Mouse (Mus musculus) midbrain, embryonic 11.5 days (tissue): ENCODE results near the gene C87499. TPM values are rescaled to one million over a fixed set of nuclear protein-coding genes. Genes with fewer than 3 reads are reported as not detected.

Source experiments
- ATAC-seq: fragments of 200-750 bp; cut with Nextera tagmentation; 2 replicates; pipeline ENCODE4 v1.8.0; 2017; ENCODE audit warnings: moderate TSS enrichment, moderate library complexity; ENCODE audit not compliant: low FRiP score
- DNase-seq: peaks from one replicate; pipeline ENCODE4 v3.0.0; 2015; ENCODE audit warnings: low spot score; ENCODE audit errors: missing footprints
- H3K27ac ChIP-seq: fragments of 300-500 bp; sonication (generic); 2 replicates; pipeline ENCODE4 v1.5.1; 2014; ENCODE audit warnings: low read depth, low read length
- H3K27me3 ChIP-seq: fragments of 300-500 bp; sonication (generic); 2 replicates; pipeline ENCODE4 v1.6.1; 2014; ENCODE audit warnings: mild to moderate bottlenecking, low read length, moderate library complexity, mixed read lengths; ENCODE audit not compliant: control insufficient read depth, insufficient read depth
- H3K36me3 ChIP-seq: fragments of 300-500 bp; sonication (generic); 2 replicates; pipeline ENCODE4 v1.6.1; 2014; ENCODE audit warnings: mild to moderate bottlenecking, low read length, moderate library complexity, mixed read lengths; ENCODE audit not compliant: control insufficient read depth, insufficient read depth
- H3K4me1 ChIP-seq: fragments of 300-500 bp; sonication (generic); 2 replicates; pipeline ENCODE4 v1.6.1; 2014; ENCODE audit warnings: low read length; ENCODE audit not compliant: control insufficient read depth, insufficient read depth
- H3K4me2 ChIP-seq: fragments of 300-500 bp; sonication (generic); 2 replicates; pipeline ENCODE4 v1.6.1; 2014; ENCODE audit warnings: mild to moderate bottlenecking, moderate library complexity
- H3K4me3 ChIP-seq: fragments of 300-500 bp; sonication (generic); 2 replicates; pipeline ENCODE4 v1.5.1; 2014; ENCODE audit warnings: low read depth, low read length
- H3K9ac ChIP-seq: fragments of 300-500 bp; sonication (generic); 2 replicates; pipeline ENCODE4 v1.6.1; 2014; ENCODE audit warnings: low read length
- H3K9me3 ChIP-seq: fragments of 300-500 bp; sonication (generic); 2 replicates; pipeline ENCODE4 v1.6.1; 2016; ENCODE audit warnings: low read length; ENCODE audit not compliant: control insufficient read depth
- WGBS: fragments of 180-500 bp; shearing (Covaris S2); extraction: QIAGEN DNeasy Blood & Tissue Kit; methylation state at CpG from one replicate; pipeline ENCODE4 v1.1.7; 2014; 5-methylcytosine and 5-hydroxymethylcytosine counted together
- polyA plus RNA-seq: library from polyadenylated mRNA; unstranded; fragments of >200 nt; fragmentation: Nextera tagmentation; extraction: Ambion mirVana; gene quantifications from 2 replicates; pipeline ENCODE4 v1.2.1, GENCODE M21; 2014

The C87499 gene
- polyA plus RNA-seq, result not detected in 2 replicates

GRCm38 (mm10) chr4:88634311-88634710 is at the start of gene C87499:
Gene C87499, minus strand, starts transcription at chr4:88634411.
- H3K9ac ChIP-seq, result no peak within 1 kb of the TSS
- 94% methylated on average over 4 of the region's 4 CpGs for WGBS
- DNase-seq (no peak), ATAC-seq (no peak)
- no peaks in the 10 kb centered on the region for H3K27me3 ChIP-seq
- no peaks in the 10 kb centered on the region for H3K36me3 ChIP-seq
- no peak within 1 kb of the TSS for H3K27ac ChIP-seq
- H3K4me2 ChIP-seq, result no peak within 1 kb of the TSS
- H3K4me3 ChIP-seq, result no peak within 1 kb of the TSS
- H3K4me1 ChIP-seq, result no peaks in the 10 kb centered on the region
- H3K9me3 ChIP-seq, result no peaks in the 10 kb centered on the region

- no peak within 1 kb of the TSS for H3K4me3 ChIP-seq
- 96% methylated on average over 1 of the region's 1 CpGs for WGBS
- DNase-seq, result no peak
- H3K9ac ChIP-seq, result no peak within 1 kb of the TSS
- no peak within 1 kb of the TSS for H3K27ac ChIP-seq
- no peaks in the 10 kb centered on the region for H3K4me1 ChIP-seq
- ATAC-seq, result no peak
- no peaks in the 10 kb centered on the region for H3K9me3 ChIP-seq
- H3K4me2 ChIP-seq, result no peak within 1 kb of the TSS
- H3K27me3 ChIP-seq, result no peaks in the 10 kb centered on the region
- H3K36me3 ChIP-seq, result no peaks in the 10 kb centered on the region
Measured at GRCm38 (mm10) chr4:88683812-88684211, 49.6 kb upstream of the C87499 start, which contains the start of gene Ifna2. Gene Ifna2, minus strand, starts transcription at chr4:88683912.

- 86% methylated on average over 3 of the region's 3 CpGs for WGBS
- H3K4me1 ChIP-seq, result no peaks in the 10 kb centered on the region
Measured at GRCm38 (mm10) chr4:88681353-88681752, 47.1 kb upstream of the C87499 start.

GRCm38 (mm10) chr4:88680362-88680761 is 46.2 kb upstream of the C87499 start:
- H3K9me3 ChIP-seq, result no peaks in the 10 kb centered on the region
- H3K36me3 ChIP-seq, result no peaks in the 10 kb centered on the region
- ATAC-seq, result no peak
- WGBS, result 53% methylated on average over 8 of the region's 8 CpGs
- no peak overlapping the region for H3K27ac ChIP-seq
- no peaks in the 10 kb centered on the region for H3K4me1 ChIP-seq
- no peaks in the 10 kb centered on the region for H3K27me3 ChIP-seq
- H3K4me2 ChIP-seq, result no peak overlapping the region
- DNase-seq, result peak; percentile 91
- H3K4me3 ChIP-seq, result no peak overlapping the region
- no peak overlapping the region for H3K9ac ChIP-seq

More at GRCm38 (mm10) chr4:88681353-88681752, 47.1 kb upstream of the C87499 start:
- no peak overlapping the region for H3K27ac ChIP-seq
- no peak overlapping the region for H3K4me3 ChIP-seq
- H3K36me3 ChIP-seq, result no peaks in the 10 kb centered on the region
- H3K4me2 ChIP-seq, result no peak overlapping the region
- no peaks in the 10 kb centered on the region for H3K27me3 ChIP-seq
- DNase-seq, result no peak
- ATAC-seq, result no peak
- no peaks in the 10 kb centered on the region for H3K9me3 ChIP-seq
- H3K9ac ChIP-seq, result no peak overlapping the region

GRCm38 (mm10) chr4:88676824-88677223 is 42.6 kb upstream of the C87499 start, which contains the start of gene Ifna16:
Gene Ifna16, minus strand, starts transcription at chr4:88676924.
- no peak for ATAC-seq
- Histone ChIP-seq H3K27ac (no peak within 1 kb of the TSS), H3K36me3 (no peaks in the 10 kb centered on the region), H3K9me3 (no peaks in the 10 kb centered on the region), H3K9ac (no peak within 1 kb of the TSS), H3K4me1 (no peaks in the 10 kb centered on the region), H3K4me3 (no peak within 1 kb of the TSS), H3K27me3 (no peaks in the 10 kb centered on the region), H3K4me2 (no peak within 1 kb of the TSS)
- DNase-seq, result no peak
- 100% methylated on average over 1 of the region's 1 CpGs for WGBS

- no peak for DNase-seq
- Histone ChIP-seq H3K27ac (no peak overlapping the region), H3K4me3 (no peak overlapping the region), H3K4me1 (no peaks in the 10 kb centered on the region), H3K27me3 (no peaks in the 10 kb centered on the region), H3K36me3 (no peaks in the 10 kb centered on the region), H3K4me2 (no peak overlapping the region), H3K9ac (no peak overlapping the region), H3K9me3 (no peaks in the 10 kb centered on the region)
- no peak for ATAC-seq
- 59% methylated on average over 1 of the region's 1 CpGs for WGBS
Measured at GRCm38 (mm10) chr4:88655461-88655860, 21.2 kb upstream of the C87499 start.

- Histone ChIP-seq H3K9me3 (no peaks in the 10 kb centered on the region), H3K4me2 (no peak overlapping the region), H3K9ac (no peak overlapping the region), H3K4me3 (no peak overlapping the region), H3K27ac (no peak overlapping the region), H3K27me3 (no peaks in the 10 kb centered on the region), H3K36me3 (no peaks in the 10 kb centered on the region), H3K4me1 (no peaks in the 10 kb centered on the region)
- 75% methylated on average over 3 of the region's 3 CpGs for WGBS
- no peak for ATAC-seq
- DNase-seq, result no peak
Measured at GRCm38 (mm10) chr4:88653644-88654043, 19.4 kb upstream of the C87499 start.

- Histone ChIP-seq H3K27ac (no peak within 1 kb of the TSS), H3K4me1 (no peaks in the 10 kb centered on the region), H3K9ac (no peak within 1 kb of the TSS), H3K27me3 (no peaks in the 10 kb centered on the region), H3K36me3 (no peaks in the 10 kb centered on the region), H3K4me3 (no peak within 1 kb of the TSS), H3K4me2 (no peak within 1 kb of the TSS), H3K9me3 (no peaks in the 10 kb centered on the region; the same call in 1 of the 2 replicates)
- DNase-seq (no peak), ATAC-seq (no peak)
- 66% methylated on average over 2 of the region's 2 CpGs for WGBS
Measured at GRCm38 (mm10) chr4:88644359-88644758, 10.1 kb upstream of the C87499 start, which contains the start of gene Ifna13. Gene Ifna13, minus strand, starts transcription at chr4:88644459.

- Histone ChIP-seq H3K36me3 (no peaks in the 10 kb centered on the region), H3K27ac (no peak overlapping the region), H3K9me3 (no peaks in the 10 kb centered on the region; the same call in 1 of the 2 replicates), H3K4me1 (no peaks in the 10 kb centered on the region), H3K9ac (no peak overlapping the region), H3K4me2 (no peak overlapping the region), H3K4me3 (no peak overlapping the region), H3K27me3 (no peaks in the 10 kb centered on the region)
- no peak for DNase-seq
- peak; percentile 18; the same call in 1 of the 2 replicates for ATAC-seq
- WGBS, result 48% methylated on average over 2 of the region's 2 CpGs
Measured at GRCm38 (mm10) chr4:88642526-88642925, 8.3 kb upstream of the C87499 start.
